Mouse (Mus musculus) MEL (cell line): Measurements from ENCODE around the gene Kazn.

ENCODE experiments used
- CTCF ChIP-seq, 3 experiments: IDR thresholded peaks in 2 of 3; conservative IDR thresholded peaks in 1 of 3; 2 replicates each; pipeline ENCODE4 v1.5.1; 2011 to 2012; ENCODE audit warnings: low read length in 3 of 3, low read depth in 2 of 3, mild to moderate bottlenecking in 2 of 3, improper control_type of control experiment in 1 of 3, inconsistent platforms in 1 of 3, mixed read lengths in 1 of 3, moderate library complexity in 1 of 3; ENCODE audit not compliant: control insufficient read depth in 1 of 3, insufficient read depth in 1 of 3, poor library complexity in 1 of 3, severe bottlenecking in 1 of 3
- EP300 ChIP-seq, 2 experiments: IDR thresholded peaks; 2 replicates each; pipeline ENCODE4 v1.6.1; 2011; ENCODE audit warnings: improper control_type of control experiment in 2 of 2, low read length in 2 of 2, low read depth in 1 of 2, mild to moderate bottlenecking in 1 of 2
- GABPA ChIP-seq: IDR thresholded peaks from 2 replicates; pipeline ENCODE4 v1.6.1; 2012; ENCODE audit warnings: low read depth, mild to moderate bottlenecking, inconsistent platforms, low read length, improper control_type of control experiment, moderate library complexity
- KAT2A ChIP-seq: conservative IDR thresholded peaks from 2 replicates; pipeline ENCODE4 v1.6.1; 2012; ENCODE audit warnings: low read depth, low read length, improper control_type of control experiment, inconsistent platforms
- MAX ChIP-seq: IDR thresholded peaks from 2 replicates; pipeline ENCODE4 v1.6.1; 2011; ENCODE audit warnings: low read length, improper control_type of control experiment
- MEF2A ChIP-seq: IDR thresholded peaks from 2 replicates; pipeline ENCODE4 v1.6.1; 2014; ENCODE audit warnings: low read depth, mild to moderate bottlenecking, inconsistent platforms, low read length, improper control_type of control experiment; ENCODE audit not compliant: poor library complexity, insufficient replicate concordance, severe bottlenecking; ENCODE audit errors: extremely low read depth
- MYC ChIP-seq: IDR thresholded peaks from 2 replicates; pipeline ENCODE4 v1.6.1; 2011; ENCODE audit warnings: low read depth, mild to moderate bottlenecking, low read length, improper control_type of control experiment, moderate library complexity
- NELFE ChIP-seq: IDR thresholded peaks from 2 replicates; pipeline ENCODE4 v1.6.1; 2011; ENCODE audit warnings: low read depth, low read length, improper control_type of control experiment
- POLR2A ChIP-seq, 2 experiments: IDR thresholded peaks; 2 replicates each; pipeline ENCODE4 v1.6.1; 2011 to 2012; ENCODE audit warnings: low read length in 2 of 2, mild to moderate bottlenecking in 2 of 2, control low read depth in 1 of 2, improper control_type of control experiment in 1 of 2, low read depth in 1 of 2, moderate library complexity in 1 of 2; ENCODE audit not compliant: control insufficient read depth in 1 of 2, insufficient read depth in 1 of 2, poor library complexity in 1 of 2
- SIN3A ChIP-seq: IDR thresholded peaks from 2 replicates; pipeline ENCODE4 v1.6.1; 2012; ENCODE audit warnings: low read length, improper control_type of control experiment, inconsistent platforms
- TAL1 ChIP-seq: IDR thresholded peaks from 2 replicates; pipeline ENCODE4 v1.6.1; 2012; ENCODE audit warnings: mild to moderate bottlenecking, inconsistent platforms, low read length, moderate library complexity, mixed read lengths
- ZNF384 ChIP-seq: IDR thresholded peaks from 2 replicates; pipeline ENCODE4 v1.6.1; 2012; ENCODE audit warnings: low read depth, mild to moderate bottlenecking, inconsistent platforms, low read length, improper control_type of control experiment

DNA sequence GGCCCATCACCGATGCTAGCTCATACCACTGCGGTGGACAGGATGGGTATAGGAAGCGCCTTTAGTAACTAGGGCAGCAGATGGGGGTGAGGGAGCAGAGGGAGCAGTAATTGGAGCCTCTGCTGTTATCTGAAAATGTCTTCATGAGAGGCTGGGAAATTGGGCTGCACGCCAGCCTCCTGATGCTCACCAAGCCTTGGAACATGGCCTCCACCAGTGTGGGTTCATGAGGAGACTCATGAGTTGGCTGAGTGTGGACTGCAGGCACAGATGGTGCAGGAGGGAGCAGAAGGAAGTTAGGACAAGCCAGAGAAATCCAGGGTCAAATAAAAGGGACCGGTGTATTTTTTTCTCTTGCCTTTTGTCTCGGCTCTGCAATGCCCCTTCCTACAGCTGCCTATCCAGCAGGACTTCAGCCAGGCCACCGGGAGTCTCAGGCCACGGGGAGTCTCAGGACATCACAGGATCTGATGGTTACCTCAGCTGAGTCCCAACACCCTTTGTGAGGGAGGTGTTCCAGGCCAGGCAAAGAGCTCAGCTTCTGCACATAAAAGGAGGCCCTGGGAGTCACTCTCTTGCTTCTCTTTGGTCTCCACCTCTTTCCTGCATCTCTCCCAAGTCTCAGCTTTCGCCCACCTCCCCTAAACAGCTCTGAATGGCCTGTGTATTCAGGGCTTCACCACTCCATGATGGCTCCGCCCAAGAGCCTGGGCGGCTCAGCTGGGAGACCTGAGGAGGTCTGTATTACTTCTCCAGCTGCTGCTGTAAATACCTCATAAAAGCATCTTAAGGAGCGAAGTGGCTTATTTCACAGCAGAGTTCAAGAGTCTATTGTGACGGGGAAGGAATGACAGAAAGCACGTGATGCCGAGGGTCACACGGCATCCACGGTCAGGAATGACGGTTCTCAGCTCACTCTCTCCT, 178.5 kb downstream of the Kazn start:
- no peak for TF ChIP-seq POLR2A (IDR thresholded peaks at IDR 0.05; ENCODE audit: control insufficient read depth in 1 of 2, insufficient read depth in 1 of 2, low read depth in 1 of 2, low read length in 2 of 2, poor library complexity in 1 of 2)
- TF ChIP-seq TAL1, result no peak
- TF ChIP-seq CTCF (IDR thresholded peaks at IDR 0.05 in 2 of 3, conservative IDR thresholded peaks at IDR 0.05 in 1 of 3; ENCODE audit: control insufficient read depth in 1 of 3, insufficient read depth in 1 of 3, low read depth in 2 of 3, low read length in 3 of 3, poor library complexity in 1 of 3, severe bottlenecking in 1 of 3), result no peak
- TF ChIP-seq EP300 (IDR thresholded peaks at IDR 0.05; ENCODE audit: low read depth in 1 of 2, low read length in 2 of 2), result no peak
- TF ChIP-seq KAT2A, result no peak
- no peak for TF ChIP-seq MAX
- TF ChIP-seq SIN3A, result no peak
- TF ChIP-seq NELFE, result no peak
- TF ChIP-seq ZNF384, result no peak
- no peak for TF ChIP-seq MYC
- no peak for TF ChIP-seq GABPA
- no peak for TF ChIP-seq MEF2A
